Mouse (Mus musculus) hindbrain, embryonic 14.5 days (tissue): Measurements from ENCODE around the gene Dchs1. TPM values are rescaled to one million over a fixed set of nuclear protein-coding genes. Genes with fewer than 3 reads are reported as not detected.

ENCODE experiments used
- ATAC-seq: fragments of 200-750 bp; cut with Nextera tagmentation; 2 replicates; pipeline ENCODE4 v1.8.0; 2017; ENCODE audit warnings: moderate number of reproducible peaks, mild to moderate bottlenecking, moderate TSS enrichment, moderate library complexity; ENCODE audit not compliant: low FRiP score
- DNase-seq: peaks from one replicate; pipeline ENCODE4 v3.0.0-alpha.2; 2015; ENCODE audit warnings: low spot score
- H3K27ac ChIP-seq: fragments of 300-500 bp; sonication (generic); 2 replicates; pipeline ENCODE4 v1.5.1; 2014; ENCODE audit warnings: mild to moderate bottlenecking, moderate library complexity
- H3K27me3 ChIP-seq: fragments of 300-500 bp; sonication (generic); 2 replicates; pipeline ENCODE4 v1.6.1; 2014; ENCODE audit warnings: mild to moderate bottlenecking, low read length, mixed read lengths; ENCODE audit not compliant: control insufficient read depth, insufficient read depth
- H3K36me3 ChIP-seq: fragments of 300-500 bp; sonication (generic); replicated peaks from 2 replicates; pipeline ENCODE4 v1.6.1; 2014; ENCODE audit not compliant: control insufficient read depth, insufficient read depth
- H3K4me1 ChIP-seq: fragments of 300-500 bp; sonication (generic); replicated peaks from 2 replicates; pipeline ENCODE4 v1.6.1; 2014; ENCODE audit warnings: antibody characterized with exemption, low read length, mixed read lengths; ENCODE audit not compliant: control insufficient read depth, insufficient read depth
- H3K4me2 ChIP-seq: fragments of 300-500 bp; sonication (generic); replicated peaks from 2 replicates; pipeline ENCODE4 v1.6.1; 2014; ENCODE audit warnings: mild to moderate bottlenecking, moderate library complexity
- H3K4me3 ChIP-seq: fragments of 300-500 bp; sonication (generic); replicated peaks from 2 replicates; pipeline ENCODE4 v1.5.1; 2014; ENCODE audit warnings: mild to moderate bottlenecking, low read length
- H3K9ac ChIP-seq: fragments of 300-500 bp; sonication (generic); 2 replicates; pipeline ENCODE4 v1.6.1; 2014
- H3K9me3 ChIP-seq: fragments of 300-500 bp; sonication (generic); 2 replicates; pipeline ENCODE4 v1.6.1; 2016; ENCODE audit warnings: low read length; ENCODE audit not compliant: control insufficient read depth
- WGBS: fragments of 180-500 bp; shearing (Covaris S2); extraction: QIAGEN DNeasy Blood & Tissue Kit; methylation state at CpG from one replicate; pipeline ENCODE4 v1.1.7; 2014; 5-methylcytosine and 5-hydroxymethylcytosine counted together
- polyA plus RNA-seq: library from polyadenylated mRNA; unstranded; fragments of >200 nt; fragmentation: Nextera tagmentation; extraction: Ambion mirVana; gene quantifications from 2 replicates; pipeline ENCODE4 v1.2.1, GENCODE M21; 2014

Gene Dchs1
- polyA plus RNA-seq, result 21.1 and 23.2 TPM in 2 replicates

DNA sequence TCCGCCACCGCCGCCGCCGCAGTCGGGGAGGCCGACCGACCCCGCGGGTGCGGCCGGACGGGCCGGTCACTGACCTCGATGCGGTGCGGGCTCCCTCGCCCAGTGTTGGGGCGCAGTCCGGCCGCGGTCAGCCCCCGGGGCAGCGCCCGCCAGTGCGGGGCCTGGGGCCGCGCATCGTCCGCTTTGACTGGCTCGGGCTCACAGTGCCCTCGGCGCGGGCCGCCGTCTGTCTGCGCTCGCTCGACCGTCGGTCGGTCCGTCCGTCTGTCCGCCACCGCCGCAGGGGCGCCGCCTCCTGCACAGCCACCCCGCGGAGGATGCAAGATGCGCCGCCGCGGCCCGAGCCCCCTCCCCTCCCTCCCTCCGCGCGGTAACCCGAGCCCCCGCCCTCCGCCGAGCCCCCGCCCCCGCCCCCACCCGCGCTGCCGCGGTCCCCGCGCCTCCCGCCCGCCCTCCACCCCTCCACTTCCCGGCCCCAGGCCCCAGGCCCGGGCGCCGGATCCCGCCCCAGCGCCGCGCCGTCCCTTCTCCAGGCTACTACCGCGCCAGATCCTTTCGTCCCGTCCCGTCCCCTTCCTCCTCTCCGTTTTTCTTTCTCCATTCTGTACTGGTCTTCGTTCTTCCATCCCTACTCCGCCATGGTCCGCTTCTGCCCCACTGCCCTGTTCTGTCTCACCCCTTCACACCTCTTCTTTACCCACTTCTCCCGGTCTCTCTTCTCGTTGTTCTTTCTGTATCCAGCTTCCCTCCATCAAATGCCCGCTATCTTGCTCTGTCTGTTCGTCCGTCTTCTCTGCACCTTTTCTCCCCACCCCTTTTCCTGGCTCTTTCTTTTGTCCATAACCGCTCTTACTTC lies at the start of gene Dchs1:
Dchs1 (minus strand) TSS at position 370 of the 856 bp plus-strand sequence.
- ATAC-seq (peak; percentile 75), DNase-seq (peak; percentile 67)
- peak within 1 kb of the TSS; percentile 97 for H3K4me2 ChIP-seq
- peak within 1 kb of the TSS; percentile 99 for H3K9ac ChIP-seq
- H3K9me3 ChIP-seq, result no peaks in the 10 kb centered on the region
- peaks cover 49% of the 10 kb centered on the region for H3K4me1 ChIP-seq
- no peaks in the 10 kb centered on the region for H3K27me3 ChIP-seq
- under 1% methylated on average over 77 of the region's 97 CpGs for WGBS
- peak within 1 kb of the TSS; percentile 99 for H3K27ac ChIP-seq
- H3K4me3 ChIP-seq, result peak within 1 kb of the TSS; percentile 83
- peaks cover 30% of the 10 kb centered on the region for H3K36me3 ChIP-seq

DNA sequence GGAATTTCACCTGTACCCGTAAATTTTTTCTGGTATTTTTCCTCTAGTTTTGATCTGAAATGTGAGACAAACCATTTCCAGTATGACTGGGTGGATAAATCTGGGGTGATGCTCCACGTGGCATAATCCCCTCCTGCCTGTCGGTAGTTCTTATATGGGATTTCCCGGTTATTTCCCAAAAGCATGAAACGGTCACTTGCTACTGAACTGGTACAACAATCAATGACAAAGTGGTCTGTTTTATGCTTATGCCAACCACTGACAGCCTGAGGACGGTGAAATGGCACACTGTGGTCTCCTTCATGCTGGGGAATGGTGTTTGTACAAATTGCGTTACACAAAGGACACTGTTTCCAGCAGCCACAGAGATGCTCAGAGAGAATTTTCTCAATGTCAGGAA lies 36.8 kb upstream of the Dchs1 start:
- DNase-seq, result no peak
- no peak overlapping the region for H3K4me3 ChIP-seq
- WGBS, result 81% methylated on average over 7 of the region's 7 CpGs
- H3K36me3 ChIP-seq, result no peaks in the 10 kb centered on the region
- H3K27me3 ChIP-seq, result no peaks in the 10 kb centered on the region
- H3K27ac ChIP-seq, result no peak overlapping the region
- no peaks in the 10 kb centered on the region for H3K9me3 ChIP-seq
- ATAC-seq, result no peak
- H3K9ac ChIP-seq, result no peak overlapping the region
- no peaks in the 10 kb centered on the region for H3K4me1 ChIP-seq
- no peak overlapping the region for H3K4me2 ChIP-seq

DNA sequence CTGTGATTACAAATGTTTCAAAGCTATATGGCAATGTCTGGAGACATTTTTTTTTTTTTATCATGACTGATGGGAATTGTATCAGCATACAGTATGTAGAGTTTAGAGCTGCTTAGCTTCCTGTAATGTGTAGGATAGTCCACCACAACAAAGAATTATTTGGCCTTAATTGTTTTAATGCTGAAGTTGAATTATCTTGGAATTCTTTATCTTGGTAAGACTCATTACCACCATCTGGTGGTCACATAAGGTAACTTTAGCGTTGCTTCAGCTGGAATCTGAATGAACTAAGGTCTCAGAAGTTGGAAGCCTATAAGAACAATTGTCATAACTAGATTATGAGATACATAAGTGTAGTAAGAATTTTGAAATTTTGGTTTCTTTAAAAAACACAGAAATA lies 31.0 kb upstream of the Dchs1 start:
- DNase-seq, result peak; percentile 80
- WGBS, result 0% methylated on average over 1 of the region's 1 CpGs

DNA sequence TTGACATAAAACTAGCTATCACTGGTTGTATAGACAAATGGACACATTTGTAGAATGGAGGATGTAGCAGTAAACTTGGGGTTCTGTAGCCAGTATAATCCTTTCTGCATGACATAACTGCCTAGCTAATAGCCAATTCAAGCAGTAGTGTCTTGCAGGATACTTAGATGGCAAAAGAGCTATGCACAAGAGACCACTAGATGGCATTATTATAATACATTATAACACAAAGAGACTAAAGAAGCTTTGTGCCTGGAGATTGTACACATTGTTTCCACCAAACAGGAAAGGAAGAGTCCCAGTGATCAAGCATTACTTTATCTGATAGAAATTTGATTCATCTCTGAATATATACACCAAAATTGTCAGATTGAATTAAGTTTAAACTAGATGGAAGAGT lies 29.3 kb upstream of the Dchs1 start:
- H3K4me3 ChIP-seq, result no peak overlapping the region
- H3K4me2 ChIP-seq, result no peak overlapping the region
- ATAC-seq, result no peak
- no peaks in the 10 kb centered on the region for H3K9me3 ChIP-seq
- H3K27me3 ChIP-seq, result no peaks in the 10 kb centered on the region
- H3K36me3 ChIP-seq, result no peaks in the 10 kb centered on the region
- no peak overlapping the region for H3K9ac ChIP-seq
- H3K27ac ChIP-seq, result no peak overlapping the region
- peak; percentile 52 for DNase-seq
- no peaks in the 10 kb centered on the region for H3K4me1 ChIP-seq

More for the DNA sequence above, 31.0 kb upstream of the Dchs1 start:
- Histone ChIP-seq H3K27me3 (no peaks in the 10 kb centered on the region), H3K4me2 (no peak overlapping the region), H3K36me3 (no peaks in the 10 kb centered on the region), H3K9me3 (no peaks in the 10 kb centered on the region), H3K4me1 (no peaks in the 10 kb centered on the region), H3K27ac (no peak overlapping the region), H3K4me3 (no peak overlapping the region), H3K9ac (no peak overlapping the region)
- ATAC-seq, result peak; percentile 43; the same call in 1 of the 2 replicates

GRCm38 (mm10) chr7:105813326-105813725 lies 25.9 kb upstream of the Dchs1 start:
- ATAC-seq (no peak), DNase-seq (no peak)
- no peak overlapping the region for H3K27ac ChIP-seq
- no peak overlapping the region for H3K9ac ChIP-seq
- peaks cover 10% of the 10 kb centered on the region for H3K4me1 ChIP-seq
- H3K4me3 ChIP-seq, result no peak overlapping the region
- H3K4me2 ChIP-seq, result no peak overlapping the region
- peaks cover 12% of the 10 kb centered on the region for H3K36me3 ChIP-seq
- no peaks in the 10 kb centered on the region for H3K27me3 ChIP-seq
- 84% methylated on average over 3 of the region's 3 CpGs for WGBS
- no peaks in the 10 kb centered on the region for H3K9me3 ChIP-seq

DNA sequence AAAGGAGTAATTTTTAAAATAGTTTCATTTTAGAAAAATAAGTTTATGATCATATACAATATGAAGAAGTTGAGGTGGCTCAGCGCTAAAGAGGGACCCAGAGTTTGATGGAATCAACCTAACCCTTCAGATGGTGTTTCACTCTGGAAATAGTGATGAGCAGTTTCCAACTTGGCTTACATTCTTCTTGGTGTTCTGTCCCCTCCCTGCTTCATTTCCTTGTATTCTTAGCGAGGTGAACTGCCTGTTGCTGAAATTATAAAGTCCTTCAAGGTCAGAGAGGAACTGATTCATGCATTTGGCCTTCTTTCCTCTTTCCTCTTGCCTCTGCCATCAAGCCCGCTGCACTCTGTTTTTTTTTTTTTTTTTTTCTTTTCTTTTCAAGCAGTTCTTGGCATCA lies 25.1 kb upstream of the Dchs1 start:
- WGBS, result 90% methylated on average over 2 of the region's 3 CpGs
- H3K36me3 ChIP-seq, result peaks cover 17% of the 10 kb centered on the region
- ATAC-seq, result no peak
- no peak overlapping the region for H3K27ac ChIP-seq
- no peak overlapping the region for H3K4me3 ChIP-seq
- H3K9ac ChIP-seq, result no peak overlapping the region
- no peak for DNase-seq
- no peaks in the 10 kb centered on the region for H3K27me3 ChIP-seq
- H3K4me1 ChIP-seq, result peaks cover 10% of the 10 kb centered on the region
- no peak overlapping the region for H3K4me2 ChIP-seq
- no peaks in the 10 kb centered on the region for H3K9me3 ChIP-seq

- H3K27me3 ChIP-seq, result no peaks in the 10 kb centered on the region
- H3K4me2 ChIP-seq, result peak overlapping the region; percentile 26
- no peak overlapping the region for H3K4me3 ChIP-seq
- H3K27ac ChIP-seq, result 0 out of 2 replicates have a peak overlapping the region, but pooled peaks have one; percentile 22
- ATAC-seq (no peak), DNase-seq (no peak)
- peaks cover 22% of the 10 kb centered on the region for H3K36me3 ChIP-seq
- peaks cover 10% of the 10 kb centered on the region for H3K4me1 ChIP-seq
- H3K9ac ChIP-seq, result no peak overlapping the region
- H3K9me3 ChIP-seq, result no peaks in the 10 kb centered on the region
These were observed 24.1 kb upstream of the Dchs1 start for GRCm38 (mm10) chr7:105811516-105811915.

GRCm38 (mm10) chr7:105810877-105811489 lies 23.5 kb upstream of the Dchs1 start, which contains the start of gene Mrpl17:
Gene Mrpl17 (minus strand): TSS chr7:105811099.
- Histone ChIP-seq H3K9ac (peak within 1 kb of the TSS; percentile 86), H3K9me3 (no peaks in the 10 kb centered on the region), H3K27ac (peak within 1 kb of the TSS; percentile 87), H3K27me3 (no peaks in the 10 kb centered on the region), H3K36me3 (peaks cover 22% of the 10 kb centered on the region), H3K4me3 (peak within 1 kb of the TSS; percentile 69), H3K4me1 (peaks cover 10% of the 10 kb centered on the region), H3K4me2 (peak within 1 kb of the TSS; percentile 71)
- ATAC-seq, result peak; percentile 98
- WGBS, result under 1% methylated on average over 51 of the region's 52 CpGs
- DNase-seq, result peak; percentile 100

GRCm38 (mm10) chr7:105810280-105810876 lies 22.9 kb upstream of the Dchs1 start:
- peak; percentile 44 for DNase-seq
- H3K4me1 ChIP-seq, result peaks cover 10% of the 10 kb centered on the region
- peak overlapping the region; percentile 86 for H3K9ac ChIP-seq
- H3K9me3 ChIP-seq, result no peaks in the 10 kb centered on the region
- peak overlapping the region; percentile 87 for H3K27ac ChIP-seq
- 6% methylated on average over 37 of the region's 37 CpGs for WGBS
- ATAC-seq, result peak; percentile 65; the same call in 1 of the 2 replicates
- no peaks in the 10 kb centered on the region for H3K27me3 ChIP-seq
- peak overlapping the region; percentile 69 for H3K4me3 ChIP-seq
- peaks cover 22% of the 10 kb centered on the region for H3K36me3 ChIP-seq
- H3K4me2 ChIP-seq, result peak overlapping the region; percentile 71
